Mouse (Mus musculus): ENCODE results near the gene Spryd3. TPM values are rescaled to one million over a fixed set of nuclear protein-coding genes. Genes with fewer than 3 reads are reported as not detected.
A peak's percentile ranks its signal among the peaks of the same experiment; 100 is the strongest.

The Spryd3 gene
- total and polyA plus RNA-seq, 3 experiments, result 29.3 to 35.4 TPM; not detected in 1

DNA sequence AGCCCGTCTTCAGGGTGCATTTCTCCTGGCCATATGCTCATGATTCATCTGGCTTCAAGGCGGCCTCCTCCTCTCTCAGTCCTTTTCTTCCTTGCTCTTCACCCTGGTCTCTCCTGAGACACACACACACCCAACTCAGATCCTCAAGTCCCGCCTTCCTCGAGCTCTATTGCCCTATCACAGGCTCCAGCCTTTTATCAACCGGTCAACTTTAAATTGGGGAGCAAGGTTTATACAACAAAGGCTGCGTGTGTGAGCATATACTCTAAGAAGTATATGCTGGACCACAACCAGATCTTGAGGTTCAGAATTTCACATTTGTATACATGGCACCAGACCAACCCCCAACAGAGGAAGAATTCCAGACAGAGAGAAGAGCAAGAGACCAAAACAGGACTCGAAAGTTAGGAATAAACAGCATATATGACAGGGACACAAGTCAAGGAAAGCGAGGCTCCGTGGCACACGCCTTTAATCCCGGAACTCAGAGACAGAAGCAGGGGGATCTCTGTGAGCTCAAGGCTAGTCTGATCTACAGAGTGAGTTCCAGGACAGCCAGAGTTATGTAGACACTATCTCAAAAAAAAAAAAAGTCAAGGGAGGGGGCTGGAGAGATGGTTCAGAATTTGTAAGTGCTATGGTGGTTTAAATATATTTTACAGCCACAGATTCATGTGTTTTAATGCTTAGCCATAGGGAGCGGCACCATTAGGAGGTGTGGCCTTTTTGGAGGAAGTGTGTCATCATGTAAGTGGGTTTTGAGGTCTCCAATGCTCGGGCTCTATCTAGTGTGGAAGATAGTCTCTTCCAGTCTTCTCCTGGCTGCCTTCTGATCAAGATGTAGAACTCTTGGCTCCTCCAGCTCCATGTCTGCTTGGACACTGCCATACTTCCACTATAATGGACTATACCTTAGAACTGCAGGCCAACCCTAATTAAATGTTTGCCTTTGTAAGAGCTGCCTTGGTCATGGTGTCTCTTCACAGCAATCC is 65.3 kb downstream of the Spryd3 start (continued):
- no peak for TF ChIP-seq ZC3H11A (IDR thresholded peaks at IDR 0.05; ENCODE audit: low read depth, low read length)
- no peak for TF ChIP-seq MYB (IDR thresholded peaks at IDR 0.05; ENCODE audit: low read depth, low read length)
- no peak for TF ChIP-seq MEF2A (IDR thresholded peaks at IDR 0.05; ENCODE audit: extremely low read depth, insufficient replicate concordance, low read depth, low read length, poor library complexity, severe bottlenecking)
- TF ChIP-seq USF1 (IDR thresholded peaks at IDR 0.05; ENCODE audit: low read depth, low read length), result no peak
- no peak for TF ChIP-seq JUND (IDR thresholded peaks at IDR 0.05; ENCODE audit: low read depth, low read length)
- no peak for TF ChIP-seq POLR2AphosphoS5 (IDR thresholded peaks at IDR 0.05; ENCODE audit: borderline replicate concordance, low read depth, low read length)
- no peak for TF ChIP-seq MAZ (IDR thresholded peaks at IDR 0.05; ENCODE audit: low read depth, low read length)
- peak; percentile 11; the same call in 1 of the 2 replicates for TF ChIP-seq NRF1 (IDR thresholded peaks at IDR 0.05; ENCODE audit: insufficient read depth, low read depth, low read length, poor library complexity, severe bottlenecking)
- TF ChIP-seq EP300 (IDR thresholded peaks at IDR 0.05; ENCODE audit: low read depth in 1 of 2, low read length in 2 of 2), result no peak
- TF ChIP-seq MXI1 (IDR thresholded peaks at IDR 0.05; ENCODE audit: low read depth, low read length), result peak; percentile 28
- TF ChIP-seq POLR2A (IDR thresholded peaks at IDR 0.05; ENCODE audit: control insufficient read depth in 1 of 2, insufficient read depth in 1 of 2, low read depth in 1 of 2, low read length in 2 of 2, poor library complexity in 1 of 2), result peak; percentile 51 to 95; a peak in 3 of 4 replicates
- TF ChIP-seq CHD1 (IDR thresholded peaks at IDR 0.05; ENCODE audit: low read depth, low read length), result 0 out of 2 replicates have a peak, but pooled peaks have one; percentile 77
- peak; percentile 69 for TF ChIP-seq HCFC1 (IDR thresholded peaks at IDR 0.05; ENCODE audit: low read depth, low read length)
- no peak for TF ChIP-seq ELF1 (IDR thresholded peaks at IDR 0.05; ENCODE audit: low read depth, low read length)
- no peak for TF ChIP-seq BHLHE40 (IDR thresholded peaks at IDR 0.05; ENCODE audit: borderline replicate concordance, low read depth, low read length)
- TF ChIP-seq SIN3A (IDR thresholded peaks at IDR 0.05; ENCODE audit: low read length), result peak; percentile 81
- no peak for TF ChIP-seq E2F4 (IDR thresholded peaks at IDR 0.05; ENCODE audit: borderline replicate concordance, low read depth, low read length)

Other genes with a start within 250 kb of the Spryd3 start
- not detected in 2 replicates for gene Krt76, start 243.3 kb downstream of the Spryd3 start, total RNA-seq (2012; rRNA removed)
- not detected for gene Krt76, start 243.3 kb downstream of the Spryd3 start, polyA plus RNA-seq (2012; ENCODE audit: insufficient read depth in 1 of 2, insufficient read length in 2 of 2, low read depth in 1 of 2, low replicate concordance in 2 of 2, missing spikeins in 1 of 2)
- not detected in 2 replicates for gene Krt4, start 211.5 kb downstream of the Spryd3 start, total RNA-seq (2012; rRNA removed)
- not detected for gene Krt4, start 211.5 kb downstream of the Spryd3 start, polyA plus RNA-seq (2012; ENCODE audit: insufficient read depth in 1 of 2, insufficient read length in 2 of 2, low read depth in 1 of 2, low replicate concordance in 2 of 2, missing spikeins in 1 of 2)
- gene Krt79, start 195.9 kb downstream of the Spryd3 start, total RNA-seq (2012; rRNA removed), result not detected in 2 replicates
- not detected for gene Krt79, start 195.9 kb downstream of the Spryd3 start, polyA plus RNA-seq (2012; ENCODE audit: insufficient read depth in 1 of 2, insufficient read length in 2 of 2, low read depth in 1 of 2, low replicate concordance in 2 of 2, missing spikeins in 1 of 2)
- 0.08 and 0.13 TPM in 2 replicates for gene Krt78, start 181.9 kb downstream of the Spryd3 start, total RNA-seq (2012; rRNA removed)
- under 1 TPM in 1 of 2 experiments, not detected in 1; 0.17 TPM for gene Krt78, start 181.9 kb downstream of the Spryd3 start, polyA plus RNA-seq (2012; ENCODE audit: insufficient read depth in 1 of 2, insufficient read length in 2 of 2, low read depth in 1 of 2, low replicate concordance in 2 of 2, missing spikeins in 1 of 2)
- gene Krt8, start 131.8 kb downstream of the Spryd3 start, total RNA-seq (2012; rRNA removed), result 0.69 and 0.75 TPM in 2 replicates
- under 1 TPM in 1 of 2 experiments, not detected in 1; 0.93 TPM for gene Krt8, start 131.8 kb downstream of the Spryd3 start, polyA plus RNA-seq (2012; ENCODE audit: insufficient read depth in 1 of 2, insufficient read length in 2 of 2, low read depth in 1 of 2, low replicate concordance in 2 of 2, missing spikeins in 1 of 2)
- gene Krt18, start 108.1 kb downstream of the Spryd3 start, total RNA-seq (2012; rRNA removed), result 0.08 TPM in 1 of 2 replicates, not detected in the other
- gene Krt18, start 108.1 kb downstream of the Spryd3 start, polyA plus RNA-seq (2012; ENCODE audit: insufficient read depth in 1 of 2, insufficient read length in 2 of 2, low read depth in 1 of 2, low replicate concordance in 2 of 2, missing spikeins in 1 of 2), result not detected
- gene Eif4b, start 62.5 kb downstream of the Spryd3 start, total RNA-seq (2012; rRNA removed), result 561 and 633 TPM in 2 replicates
- gene Eif4b, start 62.5 kb downstream of the Spryd3 start, polyA plus RNA-seq (2012; ENCODE audit: insufficient read depth in 1 of 2, insufficient read length in 2 of 2, low read depth in 1 of 2, low replicate concordance in 2 of 2, missing spikeins in 1 of 2), result 100 to 1,000 TPM; 464 to 790 TPM
- gene Tns2, start 35.8 kb downstream of the Spryd3 start, total RNA-seq (2012; rRNA removed), result 0.16 and 0.42 TPM in 2 replicates
- 1 to 10 TPM in 1 of 2 experiments, not detected in 1; 3.1 TPM for gene Tns2, start 35.8 kb downstream of the Spryd3 start, polyA plus RNA-seq (2012; ENCODE audit: insufficient read depth in 1 of 2, insufficient read length in 2 of 2, low read depth in 1 of 2, low replicate concordance in 2 of 2, missing spikeins in 1 of 2)
- gene Igfbp6, start 8.1 kb upstream of the Spryd3 start, total RNA-seq (2012; rRNA removed), result 0.65 and 1.1 TPM in 2 replicates
- gene Igfbp6, start 8.1 kb upstream of the Spryd3 start, polyA plus RNA-seq (2012; ENCODE audit: insufficient read depth in 1 of 2, insufficient read length in 2 of 2, low read depth in 1 of 2, low replicate concordance in 2 of 2, missing spikeins in 1 of 2), result 1 to 10 TPM in 1 of 2 experiments, not detected in 1; 1.8 TPM
- gene Soat2, start 14.3 kb upstream of the Spryd3 start, total RNA-seq (2012; rRNA removed), result 20.0 and 31.0 TPM in 2 replicates
- 10 to 100 TPM in 1 of 2 experiments, not detected in 1; 44.8 TPM for gene Soat2, start 14.3 kb upstream of the Spryd3 start, polyA plus RNA-seq (2012; ENCODE audit: insufficient read depth in 1 of 2, insufficient read length in 2 of 2, low read depth in 1 of 2, low replicate concordance in 2 of 2, missing spikeins in 1 of 2)
- 39.9 and 40.5 TPM in 2 replicates for gene Zfp740, start 67.0 kb upstream of the Spryd3 start, total RNA-seq (2012; rRNA removed)
- 10 to 100 TPM in 1 of 2 experiments, not detected in 1; 50.1 TPM for gene Zfp740, start 67.0 kb upstream of the Spryd3 start, polyA plus RNA-seq (2012; ENCODE audit: insufficient read depth in 1 of 2, insufficient read length in 2 of 2, low read depth in 1 of 2, low replicate concordance in 2 of 2, missing spikeins in 1 of 2)
- gene Csad, start 68.5 kb upstream of the Spryd3 start, total RNA-seq (2012; rRNA removed), result 4.1 and 5.3 TPM in 2 replicates
- 10 to 100 TPM in 1 of 2 experiments, not detected in 1; 10.5 TPM for gene Csad, start 68.5 kb upstream of the Spryd3 start, polyA plus RNA-seq (2012; ENCODE audit: insufficient read depth in 1 of 2, insufficient read length in 2 of 2, low read depth in 1 of 2, low replicate concordance in 2 of 2, missing spikeins in 1 of 2)
- gene Itgb7, start 95.7 kb upstream of the Spryd3 start, total RNA-seq (2012; rRNA removed), result 7.4 TPM in 2 replicates
- gene Itgb7, start 95.7 kb upstream of the Spryd3 start, polyA plus RNA-seq (2012; ENCODE audit: insufficient read depth in 1 of 2, insufficient read length in 2 of 2, low read depth in 1 of 2, low replicate concordance in 2 of 2, missing spikeins in 1 of 2), result 10 to 100 TPM in 1 of 2 experiments, not detected in 1; 15.2 TPM
- 0.39 and 0.59 TPM in 2 replicates for gene Rarg, start 121.3 kb upstream of the Spryd3 start, total RNA-seq (2012; rRNA removed)
- 1 to 10 TPM in 1 of 2 experiments, not detected in 1; 5.8 TPM for gene Rarg, start 121.3 kb upstream of the Spryd3 start, polyA plus RNA-seq (2012; ENCODE audit: insufficient read depth in 1 of 2, insufficient read length in 2 of 2, low read depth in 1 of 2, low replicate concordance in 2 of 2, missing spikeins in 1 of 2)
- gene Gm9918, start 134.3 kb upstream of the Spryd3 start, total RNA-seq (2012; rRNA removed), result not detected in 2 replicates
- under 1 TPM in 1 of 2 experiments, not detected in 1; 0.04 TPM for gene Gm9918, start 134.3 kb upstream of the Spryd3 start, polyA plus RNA-seq (2012; ENCODE audit: insufficient read depth in 1 of 2, insufficient read length in 2 of 2, low read depth in 1 of 2, low replicate concordance in 2 of 2, missing spikeins in 1 of 2)
- gene Mfsd5, start 143.2 kb upstream of the Spryd3 start, total RNA-seq (2012; rRNA removed), result 49.7 and 56.3 TPM in 2 replicates
- gene Mfsd5, start 143.2 kb upstream of the Spryd3 start, polyA plus RNA-seq (2012; ENCODE audit: insufficient read depth in 1 of 2, insufficient read length in 2 of 2, low read depth in 1 of 2, low replicate concordance in 2 of 2, missing spikeins in 1 of 2), result 100 to 1,000 TPM in 1 of 2 experiments, 10 to 100 TPM in 1; 83.6 to 115 TPM
- gene Espl1, start 160.0 kb upstream of the Spryd3 start, total RNA-seq (2012; rRNA removed), result 49.8 and 52.5 TPM in 2 replicates
- 100 to 1,000 TPM in 1 of 2 experiments, 10 to 100 TPM in 1; 94.1 to 142 TPM for gene Espl1, start 160.0 kb upstream of the Spryd3 start, polyA plus RNA-seq (2012; ENCODE audit: insufficient read depth in 1 of 2, insufficient read length in 2 of 2, low read depth in 1 of 2, low replicate concordance in 2 of 2, missing spikeins in 1 of 2)
- 290 and 302 TPM in 2 replicates for gene Pfdn5, start 189.9 kb upstream of the Spryd3 start, total RNA-seq (2012; rRNA removed)
- 1,000 to 10,000 TPM in 1 of 2 experiments, 100 to 1,000 TPM in 1; 465 to 7,439 TPM for gene Pfdn5, start 189.9 kb upstream of the Spryd3 start, polyA plus RNA-seq (2012; ENCODE audit: insufficient read depth in 1 of 2, insufficient read length in 2 of 2, low read depth in 1 of 2, low replicate concordance in 2 of 2, missing spikeins in 1 of 2)
- 126 and 140 TPM in 2 replicates for gene Myg1, start 195.5 kb upstream of the Spryd3 start, total RNA-seq (2012; rRNA removed)
- 100 to 1,000 TPM; 135 to 292 TPM for gene Myg1, start 195.5 kb upstream of the Spryd3 start, polyA plus RNA-seq (2012; ENCODE audit: insufficient read depth in 1 of 2, insufficient read length in 2 of 2, low read depth in 1 of 2, low replicate concordance in 2 of 2, missing spikeins in 1 of 2)
- 48.7 and 61.5 TPM in 2 replicates for gene Aaas, start 214.5 kb upstream of the Spryd3 start, total RNA-seq (2012; rRNA removed)
- gene Aaas, start 214.5 kb upstream of the Spryd3 start, polyA plus RNA-seq (2012; ENCODE audit: insufficient read depth in 1 of 2, insufficient read length in 2 of 2, low read depth in 1 of 2, low replicate concordance in 2 of 2, missing spikeins in 1 of 2), result 100 to 1,000 TPM in 1 of 2 experiments, not detected in 1; 205 TPM
- not detected in 2 replicates for gene Sp7, start 230.9 kb upstream of the Spryd3 start, total RNA-seq (2012; rRNA removed)
- not detected for gene Sp7, start 230.9 kb upstream of the Spryd3 start, polyA plus RNA-seq (2012; ENCODE audit: insufficient read depth in 1 of 2, insufficient read length in 2 of 2, low read depth in 1 of 2, low replicate concordance in 2 of 2, missing spikeins in 1 of 2)